Mouse (Mus musculus): Measurements from ENCODE around the gene Hps4. TPM values are rescaled to one million over a fixed set of nuclear protein-coding genes. Genes with fewer than 3 reads are reported as not detected.

Gene Hps4
- polyA plus RNA-seq, 1 experiment from 2014 or later: 32.9 TPM

DNA sequence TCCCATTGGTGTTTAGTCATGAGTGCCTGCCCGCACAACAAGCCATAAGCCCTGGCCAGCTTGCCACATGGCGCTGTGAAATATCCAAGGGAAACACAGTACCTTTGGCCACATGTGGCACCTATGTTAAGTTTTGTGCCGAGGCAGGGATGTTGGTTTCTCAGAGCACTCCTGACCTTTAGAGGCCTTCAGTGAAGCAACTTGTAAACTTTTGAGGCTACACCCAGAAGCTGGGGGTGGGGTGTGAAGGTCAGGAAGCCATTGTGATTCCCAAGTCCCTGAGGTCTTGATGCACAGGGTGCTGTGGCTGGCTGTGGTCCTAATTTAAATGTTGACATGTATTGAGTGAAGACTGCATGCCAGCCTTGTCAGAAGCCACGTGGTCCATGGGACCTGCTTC, 43.5 kb upstream of the Hps4 start:
- Histone ChIP-seq H3K36me3 (ENCODE audit: control insufficient read depth, insufficient read depth, low read length) (no peaks in the 10 kb centered on the region), H3K27ac (ENCODE audit: low read depth, low read length) (no peak overlapping the region), H3K4me2 (ENCODE audit: low read depth, low read length, severe bottlenecking) (no peak overlapping the region), H3K9me3 (ENCODE audit: control insufficient read depth, low read length) (no peaks in the 10 kb centered on the region), H3K4me3 (ENCODE audit: low read depth, low read length) (no peak overlapping the region), H3K27me3 (ENCODE audit: control insufficient read depth, insufficient read depth, low read length) (no peaks in the 10 kb centered on the region), H3K9ac (ENCODE audit: low read length) (no peak overlapping the region), H3K4me1 (replicated peaks; ENCODE audit: control insufficient read depth, insufficient read depth, low read length) (no peaks in the 10 kb centered on the region; the same call in 1 of the 2 replicates)
- 85% methylated on average over 4 of the region's 4 CpGs for WGBS
- ATAC-seq (replicated peaks; ENCODE audit: low FRiP score): no peak
- no peak for DNase-seq (ENCODE audit: low spot score)

DNA sequence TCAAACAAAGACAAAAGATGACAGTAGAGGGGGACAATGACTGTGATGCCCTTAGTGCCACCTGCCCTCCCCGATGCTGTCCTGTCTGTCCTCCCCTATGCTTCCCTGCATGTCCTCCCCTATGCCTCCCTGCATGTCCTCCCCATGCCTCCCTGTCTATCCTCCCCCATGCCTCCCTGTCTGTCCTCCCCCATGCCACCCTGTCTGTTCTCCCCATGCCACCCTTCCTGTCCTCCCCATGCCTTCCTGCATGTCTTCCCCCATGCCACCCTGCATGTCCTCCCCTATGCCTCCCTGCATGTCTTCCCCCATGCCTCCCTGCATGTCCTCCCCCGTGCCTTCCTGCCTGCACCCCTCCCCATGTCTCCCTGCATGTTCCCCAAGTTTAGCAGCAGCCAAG, 42.8 kb upstream of the Hps4 start:
- Histone ChIP-seq H3K9me3 (ENCODE audit: control insufficient read depth, low read length) (no peaks in the 10 kb centered on the region), H3K27me3 (ENCODE audit: control insufficient read depth, insufficient read depth, low read length) (no peaks in the 10 kb centered on the region), H3K4me1 (replicated peaks; ENCODE audit: control insufficient read depth, insufficient read depth, low read length) (no peaks in the 10 kb centered on the region), H3K4me3 (ENCODE audit: low read depth, low read length) (no peak overlapping the region), H3K27ac (ENCODE audit: low read depth, low read length) (no peak overlapping the region), H3K4me2 (ENCODE audit: low read depth, low read length, severe bottlenecking) (no peak overlapping the region), H3K36me3 (ENCODE audit: control insufficient read depth, insufficient read depth, low read length) (no peaks in the 10 kb centered on the region), H3K9ac (ENCODE audit: low read length) (no peak overlapping the region)
- no peak for DNase-seq (ENCODE audit: low spot score)
- ATAC-seq (replicated peaks; ENCODE audit: low FRiP score): no peak
- WGBS: 83% methylated on average over 2 of the region's 2 CpGs

DNA sequence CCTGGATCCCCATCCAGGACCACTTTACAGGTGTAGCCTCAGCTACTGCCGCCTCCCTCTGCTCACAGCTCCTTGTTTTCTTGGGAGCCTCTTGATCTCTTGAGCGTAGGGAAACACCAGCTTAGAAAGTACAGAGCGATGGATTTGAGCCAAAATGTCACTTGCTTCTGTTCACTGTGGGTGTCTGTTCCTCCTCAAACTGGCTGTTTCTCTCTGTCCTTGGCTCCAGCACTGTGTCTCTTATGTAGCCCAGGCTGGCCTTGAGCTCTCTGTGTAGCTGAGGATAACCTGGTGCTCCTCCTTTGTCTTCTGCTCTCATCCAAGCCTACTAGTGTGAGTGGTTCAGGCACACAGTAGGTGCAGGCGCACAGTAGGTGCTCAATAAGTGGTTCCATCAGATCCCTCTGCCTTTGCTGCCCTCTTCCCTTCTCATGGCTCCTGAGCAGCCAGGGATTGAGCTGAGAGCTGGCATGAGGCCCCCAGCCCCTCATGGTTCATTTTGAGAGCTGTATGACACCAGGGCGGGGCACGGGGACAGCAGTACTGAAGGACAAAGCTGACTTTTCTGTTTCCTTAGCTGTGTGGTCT, 42.1 kb upstream of the Hps4 start:
- H3K4me3 ChIP-seq (ENCODE audit: low read depth, low read length): no peak overlapping the region
- no peaks in the 10 kb centered on the region for H3K4me1 ChIP-seq (replicated peaks; ENCODE audit: control insufficient read depth, insufficient read depth, low read length)
- DNase-seq (ENCODE audit: low spot score): no peak
- H3K36me3 ChIP-seq (ENCODE audit: control insufficient read depth, insufficient read depth, low read length): no peaks in the 10 kb centered on the region
- no peaks in the 10 kb centered on the region for H3K27me3 ChIP-seq (ENCODE audit: control insufficient read depth, insufficient read depth, low read length)
- 93% methylated on average over 6 of the region's 6 CpGs for WGBS
- H3K9me3 ChIP-seq (ENCODE audit: control insufficient read depth, low read length): no peaks in the 10 kb centered on the region
- ATAC-seq (replicated peaks; ENCODE audit: low FRiP score): no peak
- no peak overlapping the region for H3K4me2 ChIP-seq (ENCODE audit: low read depth, low read length, severe bottlenecking)
- H3K27ac ChIP-seq (ENCODE audit: low read depth, low read length): no peak overlapping the region
- H3K9ac ChIP-seq (ENCODE audit: low read length): no peak overlapping the region

DNA sequence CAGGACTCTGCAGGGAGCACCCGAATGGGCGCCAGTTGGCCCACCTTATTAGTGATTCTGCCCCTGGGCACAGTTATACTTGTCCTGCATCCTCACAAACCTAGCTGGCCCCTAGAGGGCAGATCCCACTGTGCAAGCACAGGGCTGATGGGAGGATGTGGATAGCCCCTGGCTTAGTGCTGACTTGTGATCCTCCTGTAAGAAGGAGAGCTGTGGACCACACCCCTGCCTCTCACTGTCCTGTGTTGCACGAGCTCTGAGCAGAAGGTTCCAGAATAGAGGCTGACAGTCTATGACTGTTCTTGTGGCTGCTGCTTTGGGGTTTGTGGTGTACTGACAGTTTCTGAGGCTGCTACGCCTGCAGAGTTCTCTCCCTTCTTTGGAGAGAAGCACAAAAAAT, 41.2 kb upstream of the Hps4 start:
- DNase-seq (ENCODE audit: low spot score) (no peak), ATAC-seq (replicated peaks; ENCODE audit: low FRiP score) (no peak)
- Histone ChIP-seq H3K4me3 (ENCODE audit: low read depth, low read length) (no peak overlapping the region), H3K4me1 (replicated peaks; ENCODE audit: control insufficient read depth, insufficient read depth, low read length) (no peaks in the 10 kb centered on the region), H3K36me3 (ENCODE audit: control insufficient read depth, insufficient read depth, low read length) (no peaks in the 10 kb centered on the region), H3K9ac (ENCODE audit: low read length) (no peak overlapping the region), H3K27ac (ENCODE audit: low read depth, low read length) (no peak overlapping the region), H3K4me2 (ENCODE audit: low read depth, low read length, severe bottlenecking) (no peak overlapping the region), H3K9me3 (ENCODE audit: control insufficient read depth, low read length) (no peaks in the 10 kb centered on the region), H3K27me3 (ENCODE audit: control insufficient read depth, insufficient read depth, low read length) (no peaks in the 10 kb centered on the region)
- WGBS: 81% methylated on average over 4 of the region's 4 CpGs

DNA sequence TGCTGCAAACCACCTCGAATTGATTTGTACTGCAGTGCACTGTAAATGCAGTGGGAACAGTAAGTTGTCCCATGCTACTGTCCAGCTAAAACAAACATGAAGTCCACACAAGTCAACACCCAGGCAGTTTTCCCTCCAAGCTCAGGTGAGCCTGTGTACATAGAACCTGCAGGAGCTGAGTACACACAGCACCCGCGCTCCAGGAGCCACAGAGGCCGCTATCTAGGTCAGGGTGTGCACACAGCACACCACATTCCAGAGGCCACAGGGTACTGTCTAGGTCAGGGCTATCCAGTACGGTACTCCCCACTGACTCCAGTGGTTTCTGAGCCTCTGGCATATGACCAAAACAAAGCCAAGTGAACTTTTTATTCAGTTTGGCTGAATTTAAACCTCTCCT, 40.6 kb upstream of the Hps4 start:
- no peak overlapping the region for H3K4me3 ChIP-seq (ENCODE audit: low read depth, low read length)
- no peak overlapping the region for H3K4me2 ChIP-seq (ENCODE audit: low read depth, low read length, severe bottlenecking)
- H3K9me3 ChIP-seq (ENCODE audit: control insufficient read depth, low read length): no peaks in the 10 kb centered on the region
- no peaks in the 10 kb centered on the region for H3K4me1 ChIP-seq (replicated peaks; ENCODE audit: control insufficient read depth, insufficient read depth, low read length)
- no peak for DNase-seq (ENCODE audit: low spot score)
- H3K9ac ChIP-seq (ENCODE audit: low read length): no peak overlapping the region
- H3K36me3 ChIP-seq (ENCODE audit: control insufficient read depth, insufficient read depth, low read length): no peaks in the 10 kb centered on the region
- no peak for ATAC-seq (replicated peaks; ENCODE audit: low FRiP score)
- no peaks in the 10 kb centered on the region for H3K27me3 ChIP-seq (ENCODE audit: control insufficient read depth, insufficient read depth, low read length)
- no peak overlapping the region for H3K27ac ChIP-seq (ENCODE audit: low read depth, low read length)
- WGBS: 87% methylated on average over 5 of the region's 5 CpGs

DNA sequence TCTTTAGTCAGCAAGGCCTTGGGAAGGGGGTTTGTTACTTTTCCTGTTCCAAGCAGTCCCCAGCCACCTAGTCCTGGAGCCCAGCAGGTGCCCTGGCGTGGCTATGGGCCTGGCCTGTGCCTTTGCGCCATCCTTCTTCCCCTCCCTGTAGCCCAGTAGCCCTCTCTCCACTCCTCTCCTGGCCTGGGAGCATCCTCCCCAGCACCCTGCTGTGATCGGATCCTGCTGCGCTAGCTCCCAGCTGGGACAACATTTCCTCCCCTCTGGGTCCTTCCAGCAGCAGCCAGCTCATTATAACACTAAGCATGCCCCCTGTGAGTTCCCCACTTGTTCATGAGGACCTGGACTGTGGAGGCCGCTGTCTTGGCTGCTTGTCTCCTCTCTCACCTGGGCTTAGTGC, 37.0 kb upstream of the Hps4 start:
- Histone ChIP-seq H3K4me1 (replicated peaks; ENCODE audit: control insufficient read depth, insufficient read depth, low read length) (no peaks in the 10 kb centered on the region), H3K27ac (ENCODE audit: low read depth, low read length) (no peak overlapping the region), H3K4me3 (ENCODE audit: low read depth, low read length) (no peak overlapping the region), H3K27me3 (ENCODE audit: control insufficient read depth, insufficient read depth, low read length) (no peaks in the 10 kb centered on the region), H3K4me2 (ENCODE audit: low read depth, low read length, severe bottlenecking) (no peak overlapping the region), H3K36me3 (ENCODE audit: control insufficient read depth, insufficient read depth, low read length) (no peaks in the 10 kb centered on the region; the same call in 1 of the 2 replicates), H3K9ac (ENCODE audit: low read length) (no peak overlapping the region), H3K9me3 (ENCODE audit: control insufficient read depth, low read length) (no peaks in the 10 kb centered on the region)
- WGBS: 75% methylated on average over 5 of the region's 5 CpGs
- no peak for ATAC-seq (replicated peaks; ENCODE audit: low FRiP score)
- DNase-seq (ENCODE audit: low spot score): no peak

DNA sequence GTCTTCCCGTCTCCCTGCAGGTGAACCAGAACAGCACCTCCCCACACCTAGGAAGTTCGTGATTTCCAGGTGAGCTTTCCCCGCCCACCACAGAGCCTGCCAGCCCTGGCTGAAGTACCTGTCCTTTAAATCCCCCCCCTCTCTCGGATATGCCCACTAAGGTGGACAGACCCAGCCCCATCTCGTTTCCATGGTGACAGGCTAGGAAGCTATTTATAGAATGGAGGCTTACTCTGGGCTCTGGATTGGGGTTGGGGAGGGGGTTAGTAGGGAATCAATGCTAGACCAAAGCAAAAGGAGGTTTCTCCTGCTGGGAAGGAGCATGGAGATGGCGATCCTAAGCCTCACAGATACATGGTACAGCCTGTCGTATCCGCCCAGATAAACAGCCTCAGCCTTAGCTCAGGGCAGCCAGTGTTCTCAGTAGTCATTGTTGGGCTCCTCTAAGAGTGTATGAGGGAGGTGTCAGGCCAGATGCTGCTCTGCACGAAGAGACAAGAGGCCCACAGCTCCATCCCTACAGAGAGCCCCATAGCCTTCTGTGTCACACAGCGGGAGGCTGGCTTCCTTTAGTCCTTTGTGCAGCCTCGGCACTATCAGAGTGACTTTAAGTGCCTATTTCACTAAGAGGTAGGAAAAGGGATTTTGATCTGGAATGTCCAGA, 29.5 kb upstream of the Hps4 start:
- Histone ChIP-seq H3K4me1 (replicated peaks; ENCODE audit: control insufficient read depth, insufficient read depth, low read length) (no peaks in the 10 kb centered on the region; the same call in 1 of the 2 replicates), H3K9me3 (ENCODE audit: control insufficient read depth, low read length) (no peaks in the 10 kb centered on the region), H3K4me3 (ENCODE audit: low read depth, low read length) (no peak overlapping the region), H3K27me3 (ENCODE audit: control insufficient read depth, insufficient read depth, low read length) (no peaks in the 10 kb centered on the region), H3K9ac (ENCODE audit: low read length) (no peak overlapping the region), H3K27ac (ENCODE audit: low read depth, low read length) (no peak overlapping the region), H3K36me3 (ENCODE audit: control insufficient read depth, insufficient read depth, low read length) (no peaks in the 10 kb centered on the region; the same call in 1 of the 2 replicates), H3K4me2 (ENCODE audit: low read depth, low read length, severe bottlenecking) (no peak overlapping the region)
- WGBS: 58% methylated on average over 11 of the region's 11 CpGs
- DNase-seq (ENCODE audit: low spot score): no peak
- no peak for ATAC-seq (replicated peaks; ENCODE audit: low FRiP score)

DNA sequence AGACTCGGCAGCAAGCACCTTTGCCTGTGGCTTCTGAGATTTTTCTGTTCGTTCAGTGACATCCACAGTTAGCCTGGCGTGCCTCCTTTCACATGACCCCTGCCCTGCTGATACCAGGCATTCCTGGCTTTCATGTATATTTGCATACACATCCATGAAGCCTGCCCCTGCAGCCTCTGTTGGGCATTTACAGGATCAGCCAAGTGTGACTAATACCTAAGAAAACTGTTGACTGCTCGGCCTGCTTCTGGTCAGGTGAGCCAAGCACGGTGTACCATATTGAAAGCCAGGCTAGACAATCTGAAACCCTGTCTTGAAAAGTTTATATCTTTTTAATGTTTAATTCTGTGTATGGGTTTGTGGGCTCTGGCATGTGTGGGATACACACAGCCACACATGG, 26.4 kb upstream of the Hps4 start:
- 70% methylated on average over 5 of the region's 5 CpGs for WGBS
- H3K27me3 ChIP-seq (ENCODE audit: control insufficient read depth, insufficient read depth, low read length): no peaks in the 10 kb centered on the region
- ATAC-seq (replicated peaks; ENCODE audit: low FRiP score) (no peak), DNase-seq (ENCODE audit: low spot score) (no peak)
- H3K4me2 ChIP-seq (ENCODE audit: low read depth, low read length, severe bottlenecking): no peak overlapping the region
- no peak overlapping the region for H3K9ac ChIP-seq (ENCODE audit: low read length)
- no peaks in the 10 kb centered on the region; the same call in 1 of the 2 replicates for H3K4me1 ChIP-seq (replicated peaks; ENCODE audit: control insufficient read depth, insufficient read depth, low read length)
- no peaks in the 10 kb centered on the region for H3K9me3 ChIP-seq (ENCODE audit: control insufficient read depth, low read length)
- no peak overlapping the region for H3K27ac ChIP-seq (ENCODE audit: low read depth, low read length)
- H3K4me3 ChIP-seq (ENCODE audit: low read depth, low read length): no peak overlapping the region
- no peaks in the 10 kb centered on the region; the same call in 1 of the 2 replicates for H3K36me3 ChIP-seq (ENCODE audit: control insufficient read depth, insufficient read depth, low read length)

DNA sequence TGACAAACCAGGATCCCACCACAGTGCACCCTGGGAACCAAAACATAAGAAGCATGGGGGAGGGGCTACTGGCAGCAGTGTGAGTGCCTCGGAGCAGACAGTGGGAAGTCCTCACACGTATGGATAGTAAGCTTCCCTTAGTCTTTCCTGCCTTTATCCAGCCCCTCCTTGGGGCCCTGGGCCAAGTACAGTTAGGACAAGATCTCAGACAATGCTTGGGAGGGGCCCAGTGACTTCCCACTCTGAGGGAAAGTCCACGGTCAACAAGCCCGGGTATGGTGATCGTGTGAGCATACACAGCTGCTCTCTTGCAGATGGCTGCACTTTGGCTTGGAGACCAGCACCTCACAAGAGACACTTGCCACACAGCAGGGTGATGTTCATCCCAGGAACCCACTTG, 25.6 kb upstream of the Hps4 start:
- H3K36me3 ChIP-seq (ENCODE audit: control insufficient read depth, insufficient read depth, low read length): no peaks in the 10 kb centered on the region; the same call in 1 of the 2 replicates
- no peaks in the 10 kb centered on the region for H3K27me3 ChIP-seq (ENCODE audit: control insufficient read depth, insufficient read depth, low read length)
- H3K4me2 ChIP-seq (ENCODE audit: low read depth, low read length, severe bottlenecking): no peak overlapping the region
- no peak overlapping the region for H3K9ac ChIP-seq (ENCODE audit: low read length)
- H3K4me3 ChIP-seq (ENCODE audit: low read depth, low read length): no peak overlapping the region
- no peak for ATAC-seq (replicated peaks; ENCODE audit: low FRiP score)
- no peak overlapping the region for H3K27ac ChIP-seq (ENCODE audit: low read depth, low read length)
- H3K4me1 ChIP-seq (replicated peaks; ENCODE audit: control insufficient read depth, insufficient read depth, low read length): no peaks in the 10 kb centered on the region; the same call in 1 of the 2 replicates
- WGBS: 75% methylated on average over 5 of the region's 5 CpGs
- DNase-seq (ENCODE audit: low spot score): no peak
- no peaks in the 10 kb centered on the region for H3K9me3 ChIP-seq (ENCODE audit: control insufficient read depth, low read length)
